ENCODE assay signal across 25 mouse cellular contexts in genomic region chr17:85518513-85518912, GRCm38 (mm10).
A peak's percentile ranks its signal among the peaks of the same experiment; 100 is the strongest.
DNase-seq lines count a peak whose midpoint lies in the region; ATAC-seq and TF ChIP-seq lines count a peak whose summit lies in the region.
"Had no signal": no experiment of that assay in that cellular context is flagged by ENCODE, and none has a peak within 500 bp of the region (broad histone marks: within the 10 kb centered on the region; RNA-seq: fewer than 3 reads in every experiment).

No protein-coding gene starts in this region.

- no peak for TF ChIP-seq CTCF in liver, postnatal 0 days (IDR thresholded peaks at IDR 0.05; ENCODE audit: low read depth)
- no peak for TF ChIP-seq CTCF in stomach, postnatal 0 days (IDR thresholded peaks at IDR 0.05; ENCODE audit: low read depth)
- TF ChIP-seq CTCF in layer of hippocampus, adult 2 months (conservative IDR thresholded peaks at IDR 0.05) = no peak

- no peak overlapping the region for H3K27ac ChIP-seq in liver, postnatal 0 days (ENCODE audit: low read depth)
- H3K27ac ChIP-seq in liver, embryonic 12.5 days = no peak overlapping the region
- H3K27ac ChIP-seq in stomach, postnatal 0 days (replicated peaks) = no peak overlapping the region
- no peak overlapping the region for H3K27ac ChIP-seq in layer of hippocampus, adult 2 months
- H3K27ac ChIP-seq: embryonic facial prominence, embryonic 12.5 days; embryonic facial prominence, embryonic 15.5 days; forebrain, embryonic 15.5 days; heart, adult 2 months; hindbrain, embryonic 14.5 days; hindbrain, postnatal 0 days had no signal

- no peak for ATAC-seq in liver, postnatal 0 days
- ATAC-seq in liver, embryonic 12.5 days = no peak
- ATAC-seq in stomach, postnatal 0 days (ENCODE audit: low FRiP score, low TSS enrichment) = no peak
- ATAC-seq: activated CD4-positive, CD25-positive, alpha-beta regulatory T cell, adult 4 months; CD4-positive, CD25-positive, alpha-beta regulatory T cell, adult 4 months; forebrain, embryonic 15.5 days; hindbrain, postnatal 0 days; inflammation-experienced regulatory T-cells, adult 6 months had no signal

- intact Hi-C loops in heart, postnatal 10 days (cut with DNase I) = no loop called here

- no peaks in the 10 kb centered on the region for H3K9me3 ChIP-seq in liver, postnatal 0 days (ENCODE audit: low read length)
- no peaks in the 10 kb centered on the region for H3K9me3 ChIP-seq in liver, embryonic 12.5 days (replicated peaks)
- no peaks in the 10 kb centered on the region for H3K9me3 ChIP-seq in stomach, postnatal 0 days (ENCODE audit: control insufficient read depth, low read length)
- H3K9me3 ChIP-seq: embryonic facial prominence, embryonic 15.5 days; forebrain, embryonic 15.5 days had no signal

- H3K4me3 ChIP-seq in liver, postnatal 0 days (ENCODE audit: low read depth, low read length) = no peak overlapping the region
- no peak overlapping the region for H3K4me3 ChIP-seq in liver, embryonic 12.5 days
- H3K4me3 ChIP-seq in stomach, postnatal 0 days (ENCODE audit: low read depth, low read length) = no peak overlapping the region
- H3K4me3 ChIP-seq in layer of hippocampus, adult 2 months = no peak overlapping the region
- H3K4me3 ChIP-seq: embryonic facial prominence, embryonic 12.5 days; embryonic facial prominence, embryonic 15.5 days; forebrain, embryonic 15.5 days; heart, adult 2 months had no signal

- no peak overlapping the region for H3K9ac ChIP-seq in liver, postnatal 0 days (replicated peaks)
- H3K9ac ChIP-seq in liver, embryonic 12.5 days = no peak overlapping the region
- H3K9ac ChIP-seq in stomach, postnatal 0 days (ENCODE audit: low read length) = no peak overlapping the region
- H3K9ac ChIP-seq: embryonic facial prominence, embryonic 12.5 days; embryonic facial prominence, embryonic 15.5 days; forebrain, embryonic 15.5 days; hindbrain, embryonic 14.5 days had no signal

- 83% methylated on average over 6 of the region's 6 CpGs for WGBS in liver, postnatal 0 days (ENCODE audit: insufficient replicate concordance)
- WGBS in liver, embryonic 12.5 days (ENCODE audit: insufficient replicate concordance) = 71% methylated on average over 6 of the region's 6 CpGs
- 95% methylated on average over 6 of the region's 6 CpGs for WGBS in stomach, postnatal 0 days

- DNase-seq in heart, adult 11 months = peak; percentile 42
- DNase-seq in heart, postnatal 10 days = no peak
- DNase-seq in liver, postnatal 0 days = peak; percentile 3
- peak; percentile 16 for DNase-seq in testis, postnatal 10 days (ENCODE audit: low spot score)
- DNase-seq in testis, postnatal 14 days (ENCODE audit: low spot score) = no peak
- peak; percentile 9 for DNase-seq in stomach, postnatal 0 days (ENCODE audit: low spot score)
- DNase-seq in layer of hippocampus, adult 2 months (ENCODE audit: low spot score in 2 of 2) = no peak
- DNase-seq: adrenal gland, adult 8-10 months; adrenal gland, postnatal 25 days; cerebellum, adult 18-20 months; cerebellum, adult 9-10 months; cerebellum, postnatal 14 days; gastrocnemius, postnatal 25 days; heart, adult 2 months; heart, postnatal 36 days had no signal

- TF ChIP-seq EP300 in liver, postnatal 0 days (IDR thresholded peaks at IDR 0.05; ENCODE audit: low read depth) = no peak
- TF ChIP-seq EP300 in stomach, postnatal 0 days (optimal IDR thresholded peaks at IDR 0.05) = no peak

- H3K4me2 ChIP-seq in liver, postnatal 0 days (ENCODE audit: low read depth, low read length) = no peak overlapping the region
- H3K4me2 ChIP-seq in liver, embryonic 12.5 days = no peak overlapping the region
- no peak overlapping the region for H3K4me2 ChIP-seq in stomach, postnatal 0 days (replicated peaks; ENCODE audit: low read depth)
- H3K4me2 ChIP-seq: embryonic facial prominence, embryonic 12.5 days; embryonic facial prominence, embryonic 15.5 days; forebrain, embryonic 15.5 days; heart, embryonic 11.5 days; hindbrain, embryonic 14.5 days had no signal

- no peaks in the 10 kb centered on the region for H3K4me1 ChIP-seq in liver, postnatal 0 days (ENCODE audit: insufficient read depth)
- no peaks in the 10 kb centered on the region for H3K4me1 ChIP-seq in liver, embryonic 12.5 days
- H3K4me1 ChIP-seq in stomach, postnatal 0 days (replicated peaks; ENCODE audit: control insufficient read depth, insufficient read depth) = no peaks in the 10 kb centered on the region
- H3K4me1 ChIP-seq: embryonic facial prominence, embryonic 12.5 days; embryonic facial prominence, embryonic 15.5 days; forebrain, embryonic 15.5 days had no signal

- H3K27me3 ChIP-seq in liver, postnatal 0 days (ENCODE audit: insufficient read depth, low read length) = no peaks in the 10 kb centered on the region
- H3K27me3 ChIP-seq in liver, embryonic 12.5 days (replicated peaks) = no peaks in the 10 kb centered on the region; the same call in 1 of the 2 replicates
- H3K27me3 ChIP-seq in stomach, postnatal 0 days (ENCODE audit: control insufficient read depth, insufficient read depth, low read length) = no peaks in the 10 kb centered on the region
- H3K27me3 ChIP-seq: embryonic facial prominence, embryonic 12.5 days; forebrain, embryonic 15.5 days had no signal

- H3K36me3 ChIP-seq in liver, postnatal 0 days (replicated peaks; ENCODE audit: insufficient read depth, low read length) = no peaks in the 10 kb centered on the region
- no peaks in the 10 kb centered on the region for H3K36me3 ChIP-seq in liver, embryonic 12.5 days
- H3K36me3 ChIP-seq in stomach, postnatal 0 days (ENCODE audit: control insufficient read depth, insufficient read depth, low read length) = no peaks in the 10 kb centered on the region
- H3K36me3 ChIP-seq: embryonic facial prominence, embryonic 12.5 days; embryonic facial prominence, embryonic 15.5 days; forebrain, embryonic 15.5 days had no signal

Comparison
In these comparisons a context has a peak if more than half of its experiments do, and no peak if none do; other contexts are left out.
1. DNase-seq: peak in heart, adult 11 months (single experiment), liver, postnatal 0 days (single experiment), testis, postnatal 10 days (single experiment) and stomach, postnatal 0 days (single experiment); none in heart, postnatal 10 days (0 of 2), testis, postnatal 14 days (single experiment) and layer of hippocampus, adult 2 months (0 of 2).